Mouse (Mus musculus): ENCODE measurements at regions not wholly inside any gene's neighbourhood (a gene's known extent, or its start where the extent isn't known, plus 50 kb on each side); places are given as distances from the start of the nearest gene placed in this dataset.
"Not testable (repeated sequence)": the region's sequence is repeated elsewhere in the genome, so short reads cannot be mapped to it uniquely, and the experiment has no call there.

- TF ChIP-seq CTCF (IDR thresholded peaks at IDR 0.05; ENCODE audit: insufficient read depth, low read length); POLR2A (IDR thresholded peaks at IDR 0.05; ENCODE audit: borderline replicate concordance, extremely low read depth, low read depth, low read length): not testable (repeated sequence)
Measured at GRCm38 (mm10) chr19:35149476-35149875, 227.3 kb downstream of the Kif20b start.
